Mouse (Mus musculus) heart, embryonic 13.5 days (tissue): ENCODE measurements around the gene Srgap3. TPM values are rescaled to one million over a fixed set of nuclear protein-coding genes. Genes with fewer than 3 reads are reported as not detected.

ENCODE experiments used
- ATAC-seq: fragments of 200-750 bp; cut with Nextera tagmentation; 2 replicates; pipeline ENCODE4 v1.8.0; 2017; ENCODE audit warnings: moderate TSS enrichment; ENCODE audit not compliant: insufficient number of reproducible peaks, low FRiP score, low TSS enrichment; ENCODE audit errors: extremely low read depth
- H3K27ac ChIP-seq: fragments of 300-500 bp; sonication (generic); replicated peaks from 2 replicates; pipeline ENCODE4 v1.5.1; 2015; ENCODE audit warnings: moderate library complexity, mild to moderate bottlenecking, inconsistent platforms
- H3K27me3 ChIP-seq: fragments of 300-500 bp; sonication (generic); replicated peaks from 2 replicates; pipeline ENCODE4 v1.6.1; 2015; ENCODE audit warnings: mild to moderate bottlenecking, inconsistent platforms
- H3K36me3 ChIP-seq: fragments of 300-500 bp; sonication (generic); 2 replicates; pipeline ENCODE4 v1.6.1; 2015; ENCODE audit warnings: mild to moderate bottlenecking, inconsistent platforms
- H3K4me1 ChIP-seq: fragments of 300-500 bp; sonication (generic); 2 replicates; pipeline ENCODE4 v1.6.1; 2015; ENCODE audit warnings: inconsistent platforms
- H3K4me2 ChIP-seq: fragments of 300-500 bp; sonication (generic); 2 replicates; pipeline ENCODE4 v1.6.1; 2015; ENCODE audit warnings: inconsistent platforms, mild to moderate bottlenecking, moderate library complexity
- H3K4me3 ChIP-seq: fragments of 300-500 bp; sonication (generic); 2 replicates; pipeline ENCODE4 v1.5.1; 2015; ENCODE audit warnings: moderate library complexity, mild to moderate bottlenecking, inconsistent platforms
- H3K9ac ChIP-seq: fragments of 300-500 bp; sonication (generic); 2 replicates; pipeline ENCODE4 v1.6.1; 2015; ENCODE audit warnings: inconsistent platforms, mild to moderate bottlenecking, moderate library complexity
- H3K9me3 ChIP-seq: fragments of 300-500 bp; sonication (generic); 2 replicates; pipeline ENCODE4 v1.6.1; 2016; ENCODE audit warnings: inconsistent platforms
- WGBS: fragments of 180-500 bp; shearing (Covaris S2); methylation state at CpG from one replicate; pipeline ENCODE4 v1.1.7; 2015; ENCODE audit warnings: mixed read lengths; 5-methylcytosine and 5-hydroxymethylcytosine counted together
- polyA plus RNA-seq: library from polyadenylated mRNA; unstranded; fragments of >200 nt; fragmentation: Nextera tagmentation; extraction: Ambion mirVana; gene quantifications from 2 replicates; pipeline ENCODE4 v1.2.1, GENCODE M21; 2015

Srgap3 gene
- polyA plus RNA-seq, 1 experiment from 2014 or later = 0.60 TPM

- no peak overlapping the region for H3K27ac ChIP-seq
- no peaks in the 10 kb centered on the region for H3K9me3 ChIP-seq
- H3K4me3 ChIP-seq = no peak overlapping the region
- 59% methylated on average over 6 of the region's 6 CpGs for WGBS
- H3K4me2 ChIP-seq = no peak overlapping the region
- no peak for ATAC-seq
- H3K4me1 ChIP-seq = peaks cover 15% of the 10 kb centered on the region
- H3K9ac ChIP-seq = no peak overlapping the region
- H3K27me3 ChIP-seq = no peaks in the 10 kb centered on the region
- H3K36me3 ChIP-seq = no peaks in the 10 kb centered on the region
Measured at GRCm38 (mm10) chr6:112928841-112929240, 18.2 kb downstream of the Srgap3 start.

GRCm38 (mm10) chr6:112927341-112927740 lies 19.7 kb downstream of the Srgap3 start:
- H3K9me3 ChIP-seq = no peaks in the 10 kb centered on the region
- peaks cover 15% of the 10 kb centered on the region for H3K4me1 ChIP-seq
- no peaks in the 10 kb centered on the region for H3K27me3 ChIP-seq
- 84% methylated on average over 5 of the region's 5 CpGs for WGBS
- no peak overlapping the region for H3K4me3 ChIP-seq
- no peak overlapping the region for H3K27ac ChIP-seq
- no peak overlapping the region for H3K4me2 ChIP-seq
- H3K36me3 ChIP-seq = no peaks in the 10 kb centered on the region
- H3K9ac ChIP-seq = no peak overlapping the region
- no peak for ATAC-seq

GRCm38 (mm10) chr6:112926011-112926410 lies 21.1 kb downstream of the Srgap3 start:
- Histone ChIP-seq H3K4me1 (peaks cover 15% of the 10 kb centered on the region), H3K9ac (no peak overlapping the region), H3K27me3 (no peaks in the 10 kb centered on the region), H3K36me3 (no peaks in the 10 kb centered on the region), H3K4me3 (no peak overlapping the region), H3K9me3 (no peaks in the 10 kb centered on the region), H3K27ac (0 out of 2 replicates have a peak overlapping the region, but pooled peaks have one; percentile 57), H3K4me2 (no peak overlapping the region)
- 74% methylated on average over 5 of the region's 5 CpGs for WGBS
- ATAC-seq = no peak

GRCm38 (mm10) chr6:112925234-112925975 lies 21.7 kb downstream of the Srgap3 start:
- Histone ChIP-seq H3K4me3 (no peak overlapping the region), H3K4me2 (no peak overlapping the region), H3K4me1 (peaks cover 14% of the 10 kb centered on the region), H3K36me3 (no peaks in the 10 kb centered on the region), H3K9me3 (no peaks in the 10 kb centered on the region), H3K27me3 (0 out of 2 replicates have a peak, but pooled peaks cover 2% of the 10 kb centered on the region), H3K9ac (no peak overlapping the region), H3K27ac (peak overlapping the region; percentile 57)
- no peak for ATAC-seq
- 53% methylated on average over 11 of the region's 11 CpGs for WGBS

GRCm38 (mm10) chr6:112924606-112925141 lies 22.4 kb downstream of the Srgap3 start:
- H3K9ac ChIP-seq = no peak overlapping the region
- H3K4me3 ChIP-seq = no peak overlapping the region
- H3K36me3 ChIP-seq = no peaks in the 10 kb centered on the region
- 0 out of 2 replicates have a peak, but pooled peaks cover 2% of the 10 kb centered on the region for H3K27me3 ChIP-seq
- no peak overlapping the region for H3K4me2 ChIP-seq
- H3K27ac ChIP-seq = peak overlapping the region; percentile 57
- H3K9me3 ChIP-seq = no peaks in the 10 kb centered on the region
- 69% methylated on average over 13 of the region's 13 CpGs for WGBS
- peaks cover 7% of the 10 kb centered on the region for H3K4me1 ChIP-seq
- ATAC-seq = no peak

- H3K4me1 ChIP-seq = no peaks in the 10 kb centered on the region
- H3K9me3 ChIP-seq = no peaks in the 10 kb centered on the region
- H3K9ac ChIP-seq = no peak overlapping the region
- no peaks in the 10 kb centered on the region for H3K36me3 ChIP-seq
- 0 out of 2 replicates have a peak, but pooled peaks cover 2% of the 10 kb centered on the region for H3K27me3 ChIP-seq
- WGBS = 80% methylated on average over 8 of the region's 8 CpGs
- H3K4me2 ChIP-seq = no peak overlapping the region
- H3K27ac ChIP-seq = no peak overlapping the region
- H3K4me3 ChIP-seq = no peak overlapping the region
- no peak for ATAC-seq
Measured at GRCm38 (mm10) chr6:112920619-112921195, 26.4 kb downstream of the Srgap3 start.

GRCm38 (mm10) chr6:112917717-112918116 lies 29.3 kb downstream of the Srgap3 start:
- Histone ChIP-seq H3K27ac (no peak overlapping the region), H3K9me3 (no peaks in the 10 kb centered on the region), H3K4me2 (no peak overlapping the region), H3K27me3 (0 out of 2 replicates have a peak, but pooled peaks cover 2% of the 10 kb centered on the region), H3K4me3 (no peak overlapping the region), H3K36me3 (no peaks in the 10 kb centered on the region), H3K9ac (no peak overlapping the region), H3K4me1 (no peaks in the 10 kb centered on the region)
- ATAC-seq = no peak
- WGBS = 80% methylated on average over 8 of the region's 8 CpGs

- Histone ChIP-seq H3K4me1 (no peaks in the 10 kb centered on the region), H3K9me3 (no peaks in the 10 kb centered on the region), H3K9ac (no peak overlapping the region), H3K36me3 (no peaks in the 10 kb centered on the region), H3K27ac (no peak overlapping the region), H3K4me3 (no peak overlapping the region), H3K27me3 (0 out of 2 replicates have a peak, but pooled peaks cover 2% of the 10 kb centered on the region), H3K4me2 (no peak overlapping the region)
- ATAC-seq = no peak
- 81% methylated on average over 2 of the region's 2 CpGs for WGBS
Measured at GRCm38 (mm10) chr6:112916243-112916642, 30.8 kb downstream of the Srgap3 start.

- 77% methylated on average over 5 of the region's 5 CpGs for WGBS
- ATAC-seq = no peak
- Histone ChIP-seq H3K27ac (no peak overlapping the region), H3K9me3 (no peaks in the 10 kb centered on the region), H3K36me3 (no peaks in the 10 kb centered on the region), H3K4me1 (peaks cover 9% of the 10 kb centered on the region), H3K9ac (no peak overlapping the region), H3K27me3 (no peaks in the 10 kb centered on the region), H3K4me3 (no peak overlapping the region), H3K4me2 (no peak overlapping the region)
Measured at GRCm38 (mm10) chr6:112912552-112912951, 34.5 kb downstream of the Srgap3 start.

- Histone ChIP-seq H3K4me3 (no peak overlapping the region), H3K27ac (no peak overlapping the region), H3K9me3 (no peaks in the 10 kb centered on the region), H3K36me3 (no peaks in the 10 kb centered on the region), H3K27me3 (0 out of 2 replicates have a peak, but pooled peaks cover 10% of the 10 kb centered on the region), H3K4me1 (peaks cover 12% of the 10 kb centered on the region), H3K9ac (no peak overlapping the region), H3K4me2 (no peak overlapping the region)
- 69% methylated on average over 2 of the region's 2 CpGs for WGBS
- ATAC-seq = no peak
Measured at GRCm38 (mm10) chr6:112909711-112910110, 37.4 kb downstream of the Srgap3 start.

GRCm38 (mm10) chr6:112907887-112908584 lies 39.0 kb downstream of the Srgap3 start:
- 22% methylated on average over 8 of the region's 8 CpGs for WGBS
- H3K27me3 ChIP-seq = 0 out of 2 replicates have a peak, but pooled peaks cover 11% of the 10 kb centered on the region
- peaks cover 18% of the 10 kb centered on the region for H3K4me1 ChIP-seq
- no peaks in the 10 kb centered on the region for H3K36me3 ChIP-seq
- H3K9ac ChIP-seq = no peak overlapping the region
- H3K9me3 ChIP-seq = no peaks in the 10 kb centered on the region
- H3K4me3 ChIP-seq = no peak overlapping the region
- no peak for ATAC-seq
- H3K4me2 ChIP-seq = no peak overlapping the region
- no peak overlapping the region for H3K27ac ChIP-seq
